Mouse (Mus musculus): ENCODE results near the gene Rtn4rl1.

GRCm38 (mm10) chr11:75288517-75288916, 94.9 kb downstream of the Rtn4rl1 start:
- TF ChIP-seq CTCF (IDR thresholded peaks at IDR 0.05; ENCODE audit: extremely low read depth, insufficient read depth, insufficient read length, insufficient replicate concordance) (no peak), POLR2A (IDR thresholded peaks at IDR 0.05; ENCODE audit: low read depth, low read length) (no peak)
